Mouse (Mus musculus) forebrain, embryonic 12.5 days (tissue): ENCODE data around the gene Phc1. TPM values are rescaled to one million over a fixed set of nuclear protein-coding genes. Genes with fewer than 3 reads are reported as not detected.

Experiments used
- ATAC-seq: fragments of 200-750 bp; cut with Nextera tagmentation; 2 replicates; pipeline ENCODE4 v1.8.0; 2017; ENCODE audit warnings: moderate TSS enrichment; ENCODE audit not compliant: low FRiP score
- H3K27ac ChIP-seq: fragments of 300-500 bp; sonication (generic); 2 replicates; pipeline ENCODE4 v1.5.1; 2016; ENCODE audit warnings: mild to moderate bottlenecking
- H3K27me3 ChIP-seq: fragments of 300-500 bp; sonication (generic); 2 replicates; pipeline ENCODE4 v1.6.1; 2016; ENCODE audit warnings: mild to moderate bottlenecking
- H3K36me3 ChIP-seq: fragments of 300-500 bp; sonication (generic); replicated peaks from 2 replicates; pipeline ENCODE4 v1.6.1; 2016; ENCODE audit warnings: mild to moderate bottlenecking
- H3K4me1 ChIP-seq: fragments of 300-500 bp; sonication (generic); 2 replicates; pipeline ENCODE4 v1.6.1; 2016
- H3K4me2 ChIP-seq: fragments of 300-500 bp; sonication (generic); 2 replicates; pipeline ENCODE4 v1.6.1; 2016; ENCODE audit warnings: mild to moderate bottlenecking, moderate library complexity
- H3K4me3 ChIP-seq: fragments of 300-500 bp; sonication (generic); replicated peaks from 2 replicates; pipeline ENCODE4 v1.5.1; 2016; ENCODE audit warnings: mild to moderate bottlenecking
- H3K9ac ChIP-seq: fragments of 300-500 bp; sonication (generic); 2 replicates; pipeline ENCODE4 v1.6.1; 2016; ENCODE audit warnings: mild to moderate bottlenecking
- H3K9me3 ChIP-seq: fragments of 300-500 bp; sonication (generic); 2 replicates; pipeline ENCODE4 v1.6.1; 2016
- WGBS: fragments of 180-500 bp; shearing (Covaris S2); methylation state at CpG from one replicate; pipeline ENCODE4 v1.1.7; 2016; 5-methylcytosine and 5-hydroxymethylcytosine counted together
- polyA plus RNA-seq: library from polyadenylated mRNA; unstranded; fragments of >200 nt; fragmentation: Nextera tagmentation; extraction: Ambion mirVana; gene quantifications from 2 replicates; pipeline ENCODE4 v1.2.1, GENCODE M21; 2016

Phc1 gene
- polyA plus RNA-seq, 1 experiment from 2014 or later, result 34.4 TPM

DNA sequence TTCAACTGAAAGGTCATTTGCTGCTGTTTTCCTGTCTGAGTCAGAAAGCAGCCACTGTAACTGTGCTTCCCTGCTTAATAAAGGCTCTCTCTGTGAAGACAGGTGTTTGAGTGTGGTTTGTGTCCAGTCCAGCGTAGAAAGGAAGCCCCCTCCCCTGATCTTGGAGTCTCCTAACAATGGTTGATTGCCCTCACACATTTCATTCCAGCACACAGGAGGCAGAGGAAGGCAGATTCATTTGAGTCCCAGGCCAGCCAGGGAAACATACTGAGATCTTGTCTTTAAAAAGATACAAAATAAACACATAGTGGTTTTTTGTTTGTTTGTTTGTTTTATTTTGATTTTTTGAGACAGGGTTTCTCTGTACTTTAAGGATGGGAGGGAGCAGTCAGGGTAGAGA is 38.2 kb downstream of the Phc1 start:
- Histone ChIP-seq H3K4me1 (peaks cover 3% of the 10 kb centered on the region; the same call in 1 of the 2 replicates), H3K9ac (no peak overlapping the region), H3K9me3 (no peaks in the 10 kb centered on the region), H3K27ac (no peak overlapping the region), H3K36me3 (no peaks in the 10 kb centered on the region), H3K4me3 (no peak overlapping the region), H3K4me2 (no peak overlapping the region), H3K27me3 (no peaks in the 10 kb centered on the region)
- ATAC-seq, result no peak
- 65% methylated on average over 1 of the region's 1 CpGs for WGBS

DNA sequence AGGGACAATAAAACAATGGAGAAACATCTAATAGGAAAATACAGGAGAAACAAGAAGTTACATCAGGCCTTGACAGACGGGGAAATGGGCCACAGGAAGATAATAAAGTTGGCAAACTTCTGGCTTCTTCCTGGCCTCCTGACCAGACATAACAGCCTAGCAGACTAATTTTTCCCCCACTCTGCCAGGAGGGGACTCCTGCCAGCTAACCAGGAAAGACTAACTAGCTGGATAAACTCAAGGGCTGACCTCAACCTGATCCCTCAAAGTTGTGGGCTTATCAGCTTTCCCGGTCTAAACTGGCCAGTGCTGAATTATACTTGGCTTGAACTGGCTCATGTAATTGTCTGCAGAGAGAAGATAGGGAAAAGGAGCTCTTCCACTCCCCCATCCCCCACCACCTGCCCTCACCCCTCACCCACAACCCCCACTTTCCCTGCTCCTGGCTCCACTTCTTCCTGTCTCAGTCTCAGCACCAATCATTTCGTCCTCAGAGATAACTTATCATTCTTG is 40.7 kb downstream of the Phc1 start:
- Histone ChIP-seq H3K9ac (no peak overlapping the region), H3K4me2 (no peak overlapping the region), H3K4me3 (no peak overlapping the region), H3K36me3 (no peaks in the 10 kb centered on the region), H3K27ac (no peak overlapping the region), H3K4me1 (peaks cover 8% of the 10 kb centered on the region; the same call in 1 of the 2 replicates), H3K27me3 (no peaks in the 10 kb centered on the region), H3K9me3 (no peaks in the 10 kb centered on the region)
- 77% methylated on average over 3 of the region's 3 CpGs for WGBS
- no peak for ATAC-seq

DNA sequence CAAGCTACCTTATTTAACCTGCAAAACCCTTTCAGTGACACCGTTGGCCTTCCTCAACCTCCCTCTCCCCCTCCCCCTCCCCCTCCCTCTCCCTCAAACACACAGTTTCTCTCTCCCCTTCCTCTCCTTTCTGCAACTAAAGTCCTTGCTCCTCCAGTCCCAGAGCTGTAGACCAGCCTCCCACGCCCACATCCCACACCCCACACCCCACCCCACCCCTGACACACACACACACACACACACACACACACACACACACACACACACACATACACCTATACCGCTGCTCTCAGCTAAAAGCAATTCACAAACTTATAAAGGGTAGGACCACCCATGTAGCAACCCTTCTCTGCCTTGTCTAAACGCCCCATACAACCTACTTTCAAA is 42.1 kb downstream of the Phc1 start:
- Histone ChIP-seq H3K4me3 (no peak overlapping the region), H3K4me1 (peaks cover 8% of the 10 kb centered on the region; the same call in 1 of the 2 replicates), H3K36me3 (no peaks in the 10 kb centered on the region), H3K4me2 (peak overlapping the region; percentile 62), H3K27ac (no peak overlapping the region), H3K9ac (no peak overlapping the region), H3K27me3 (no peaks in the 10 kb centered on the region), H3K9me3 (no peaks in the 10 kb centered on the region)
- WGBS, result 57% methylated on average over 3 of the region's 4 CpGs
- ATAC-seq, result peak; percentile 30

GRCm38 (mm10) chr6:122297279-122298222 is 42.8 kb downstream of the Phc1 start:
- Histone ChIP-seq H3K9me3 (no peaks in the 10 kb centered on the region), H3K4me2 (peak overlapping the region; percentile 62), H3K4me3 (peak overlapping the region; percentile 49), H3K27me3 (no peaks in the 10 kb centered on the region), H3K36me3 (no peaks in the 10 kb centered on the region), H3K9ac (peak overlapping the region; percentile 63), H3K4me1 (peaks cover 8% of the 10 kb centered on the region; the same call in 1 of the 2 replicates), H3K27ac (peak overlapping the region; percentile 79)
- 6% methylated on average over 25 of the region's 25 CpGs for WGBS
- ATAC-seq, result peak; percentile 80

DNA sequence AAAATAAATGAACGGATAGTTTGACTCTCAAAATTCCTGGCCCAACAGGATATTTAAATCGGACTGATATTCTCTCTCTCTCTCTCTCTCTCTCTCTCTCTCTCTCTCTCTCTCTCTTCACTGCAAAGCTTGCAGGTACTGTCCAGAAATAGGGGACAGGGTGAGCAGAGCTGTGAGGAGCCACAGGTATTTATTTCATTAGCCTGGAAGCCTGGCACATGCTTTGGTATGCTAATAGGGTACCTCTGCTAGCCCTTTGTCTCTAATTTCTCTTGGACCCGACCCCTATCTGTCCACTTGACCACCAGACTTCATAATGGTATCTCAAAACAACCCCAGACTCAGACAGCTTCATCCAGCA is 43.5 kb downstream of the Phc1 start:
- Histone ChIP-seq H3K27ac (peak overlapping the region; percentile 79), H3K36me3 (no peaks in the 10 kb centered on the region), H3K4me3 (peak overlapping the region; percentile 49), H3K27me3 (no peaks in the 10 kb centered on the region), H3K4me1 (peaks cover 8% of the 10 kb centered on the region; the same call in 1 of the 2 replicates), H3K4me2 (peak overlapping the region; percentile 62), H3K9ac (peak overlapping the region; percentile 63), H3K9me3 (no peaks in the 10 kb centered on the region)
- WGBS, result 40% methylated on average over 3 of the region's 3 CpGs
- ATAC-seq, result peak; percentile 52

DNA sequence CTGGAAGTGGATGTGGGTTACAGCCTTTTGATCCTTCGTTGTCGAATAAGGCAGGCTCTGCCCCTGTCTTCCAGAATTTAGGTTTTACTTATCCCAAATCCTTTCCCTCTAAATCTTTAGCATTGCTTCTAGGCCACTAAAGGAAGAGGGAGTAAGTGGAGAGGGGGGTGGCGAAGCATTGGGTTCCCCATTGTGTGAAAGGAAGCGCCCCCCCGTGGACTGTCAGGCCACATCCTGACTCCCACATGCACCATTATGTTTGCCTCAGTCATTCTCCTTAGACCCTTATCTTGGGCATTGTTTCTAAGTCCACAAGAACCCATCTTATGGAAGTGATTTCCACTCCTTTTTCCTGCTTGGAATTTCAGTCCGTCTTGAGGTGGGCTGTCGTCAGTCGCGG is 45.1 kb downstream of the Phc1 start:
- Histone ChIP-seq H3K9me3 (no peaks in the 10 kb centered on the region), H3K36me3 (no peaks in the 10 kb centered on the region), H3K4me3 (no peak overlapping the region), H3K4me1 (peaks cover 8% of the 10 kb centered on the region; the same call in 1 of the 2 replicates), H3K27me3 (no peaks in the 10 kb centered on the region), H3K27ac (no peak overlapping the region), H3K9ac (no peak overlapping the region), H3K4me2 (no peak overlapping the region)
- no peak for ATAC-seq
- 54% methylated on average over 9 of the region's 9 CpGs for WGBS

- Histone ChIP-seq H3K4me2 (no peak overlapping the region), H3K27ac (no peak overlapping the region), H3K27me3 (no peaks in the 10 kb centered on the region), H3K9me3 (no peaks in the 10 kb centered on the region), H3K4me3 (no peak overlapping the region), H3K36me3 (no peaks in the 10 kb centered on the region), H3K4me1 (peaks cover 8% of the 10 kb centered on the region; the same call in 1 of the 2 replicates), H3K9ac (no peak overlapping the region)
- 79% methylated on average over 3 of the region's 3 CpGs for whole genome bisulfite sequencing
- ATAC-seq, result no peak
These were observed 46.1 kb downstream of the Phc1 start for GRCm38 (mm10) chr6:122294290-122294689.

GRCm38 (mm10) chr6:122293796-122294195 is 46.6 kb downstream of the Phc1 start:
- no peak overlapping the region for H3K4me3 ChIP-seq
- H3K36me3 ChIP-seq, result no peaks in the 10 kb centered on the region
- 86% methylated on average over 9 of the region's 9 CpGs for WGBS
- H3K4me2 ChIP-seq, result no peak overlapping the region
- H3K27ac ChIP-seq, result no peak overlapping the region
- no peak for ATAC-seq
- no peak overlapping the region for H3K9ac ChIP-seq
- no peaks in the 10 kb centered on the region for H3K27me3 ChIP-seq
- H3K9me3 ChIP-seq, result no peaks in the 10 kb centered on the region
- H3K4me1 ChIP-seq, result peaks cover 8% of the 10 kb centered on the region; the same call in 1 of the 2 replicates

GRCm38 (mm10) chr6:122293121-122293520 is 47.2 kb downstream of the Phc1 start:
- no peak overlapping the region for H3K4me2 ChIP-seq
- H3K4me3 ChIP-seq, result no peak overlapping the region
- H3K27me3 ChIP-seq, result no peaks in the 10 kb centered on the region
- H3K36me3 ChIP-seq, result no peaks in the 10 kb centered on the region
- peaks cover 8% of the 10 kb centered on the region; the same call in 1 of the 2 replicates for H3K4me1 ChIP-seq
- H3K9me3 ChIP-seq, result no peaks in the 10 kb centered on the region
- H3K27ac ChIP-seq, result no peak overlapping the region
- ATAC-seq, result no peak
- WGBS, result 92% methylated on average over 8 of the region's 8 CpGs
- no peak overlapping the region for H3K9ac ChIP-seq

DNA sequence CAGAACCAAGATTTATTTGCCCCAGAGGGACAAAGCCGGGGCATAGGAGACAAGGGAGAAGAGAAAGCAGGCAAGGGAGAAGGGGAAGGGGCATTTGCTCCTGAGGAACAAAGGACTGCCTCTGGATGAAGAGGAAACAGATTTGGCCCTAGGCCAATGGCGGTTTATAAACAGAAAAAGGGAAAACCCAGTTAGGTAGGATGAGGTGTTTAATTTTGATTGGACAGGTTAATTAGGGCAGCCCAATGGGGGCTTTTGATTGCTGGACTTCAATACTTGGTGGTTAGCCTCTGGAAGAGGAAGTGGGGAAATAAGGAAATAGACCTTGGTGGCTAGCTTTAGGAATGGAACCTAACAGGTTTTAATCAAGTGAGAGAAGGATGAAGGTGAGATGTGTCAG is 48.2 kb downstream of the Phc1 start:
- Histone ChIP-seq H3K9me3 (no peaks in the 10 kb centered on the region), H3K9ac (no peak overlapping the region), H3K4me2 (no peak overlapping the region), H3K36me3 (no peaks in the 10 kb centered on the region), H3K4me3 (no peak overlapping the region), H3K27ac (no peak overlapping the region), H3K27me3 (no peaks in the 10 kb centered on the region), H3K4me1 (peaks cover 6% of the 10 kb centered on the region; the same call in 1 of the 2 replicates)
- WGBS, result 52% methylated on average over 2 of the region's 2 CpGs
- ATAC-seq, result no peak

DNA sequence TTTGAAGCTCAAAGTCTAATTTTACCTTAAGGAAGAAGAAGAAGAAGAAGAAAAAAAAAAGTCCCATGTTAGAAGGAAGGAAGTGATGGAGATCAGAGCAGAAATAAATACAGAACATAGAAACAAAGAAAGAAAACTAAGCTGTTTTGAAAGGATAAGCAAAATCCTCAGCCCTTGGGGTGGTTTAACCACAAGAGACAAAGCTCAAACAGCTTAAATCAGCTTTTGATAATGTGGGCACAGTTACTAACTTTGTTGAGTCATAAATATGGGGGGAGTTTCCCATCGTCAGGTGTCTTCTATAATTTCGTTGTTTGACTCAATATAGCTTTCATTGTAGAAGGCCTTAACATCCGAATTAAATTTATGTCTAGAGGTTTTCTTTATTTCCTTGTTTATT is 48.6 kb downstream of the Phc1 start:
- Histone ChIP-seq H3K4me1 (peaks cover 1% of the 10 kb centered on the region; the same call in 1 of the 2 replicates), H3K4me2 (no peak overlapping the region), H3K9me3 (no peaks in the 10 kb centered on the region), H3K27me3 (no peaks in the 10 kb centered on the region), H3K27ac (no peak overlapping the region), H3K4me3 (no peak overlapping the region), H3K36me3 (no peaks in the 10 kb centered on the region), H3K9ac (no peak overlapping the region)
- no peak for ATAC-seq
- WGBS, result 80% methylated on average over 3 of the region's 3 CpGs

DNA sequence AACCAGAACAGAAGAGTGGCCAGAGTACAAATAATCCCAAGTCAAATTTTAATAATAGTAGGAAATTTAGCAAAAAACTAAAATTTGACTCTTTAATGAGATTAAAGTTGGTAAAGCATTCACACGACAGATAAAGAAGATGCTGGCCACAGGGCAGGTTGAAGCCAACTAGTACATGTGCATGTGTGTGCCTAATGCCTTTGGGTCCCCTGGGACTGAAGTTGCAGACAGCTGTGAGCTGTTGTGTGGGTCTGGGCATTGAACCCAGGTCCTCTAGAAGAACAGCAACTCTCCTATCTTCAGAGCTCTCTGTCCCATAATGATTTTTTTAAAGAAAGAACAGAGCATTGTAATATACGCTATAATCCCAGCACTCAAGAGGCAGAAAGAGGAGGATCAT is 49.1 kb downstream of the Phc1 start:
- Histone ChIP-seq H3K4me1 (no peaks in the 10 kb centered on the region), H3K4me3 (no peak overlapping the region), H3K4me2 (no peak overlapping the region), H3K9me3 (no peaks in the 10 kb centered on the region), H3K9ac (no peak overlapping the region), H3K36me3 (no peaks in the 10 kb centered on the region), H3K27ac (no peak overlapping the region), H3K27me3 (no peaks in the 10 kb centered on the region)
- WGBS, result 74% methylated on average over 2 of the region's 2 CpGs
- ATAC-seq, result no peak
